Mouse (Mus musculus) E14TG2a.4 (cell line): ENCODE results near the gene Dpf3.

Source experiments
- CTCF ChIP-seq: conservative IDR thresholded peaks from 2 replicates; pipeline ENCODE4 v1.5.1; 2014; ENCODE audit warnings: low read length
- NANOG ChIP-seq: IDR thresholded peaks from 2 replicates; pipeline ENCODE4 v1.6.1; 2014; ENCODE audit warnings: borderline replicate concordance, low read length, mixed read lengths

DNA sequence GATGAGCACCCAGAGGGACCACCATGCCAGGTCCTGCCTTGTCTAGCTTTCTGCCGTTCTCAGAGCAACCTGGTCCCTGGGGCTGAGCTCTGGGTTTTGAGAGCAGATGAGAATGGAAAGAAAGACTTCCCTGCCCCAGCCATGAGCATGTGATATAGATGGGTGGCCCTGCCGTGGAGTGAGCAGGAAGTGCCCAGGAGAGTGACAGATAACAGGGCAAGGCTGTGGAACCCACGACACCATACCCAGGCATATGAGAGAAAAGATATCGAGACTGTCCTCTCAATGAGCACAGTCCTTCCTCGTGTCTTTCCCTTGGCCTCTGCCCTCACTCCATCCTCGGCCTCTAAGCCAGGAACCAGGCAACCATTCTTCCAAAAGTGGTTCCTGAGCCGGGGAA, 172.8 kb downstream of the Dpf3 start:
- TF ChIP-seq CTCF, result no peak
- TF ChIP-seq NANOG, result no peak
